Mouse (Mus musculus) thymus, postnatal 25 days (tissue): ENCODE data around the gene Lyzl6.
A peak's percentile ranks its signal among the peaks of the same experiment; 100 is the strongest.

ENCODE experiments used
- DNase-seq: peaks from one replicate; pipeline ENCODE4 v3.0.0; 2022

Gene Lyzl6

DNA sequence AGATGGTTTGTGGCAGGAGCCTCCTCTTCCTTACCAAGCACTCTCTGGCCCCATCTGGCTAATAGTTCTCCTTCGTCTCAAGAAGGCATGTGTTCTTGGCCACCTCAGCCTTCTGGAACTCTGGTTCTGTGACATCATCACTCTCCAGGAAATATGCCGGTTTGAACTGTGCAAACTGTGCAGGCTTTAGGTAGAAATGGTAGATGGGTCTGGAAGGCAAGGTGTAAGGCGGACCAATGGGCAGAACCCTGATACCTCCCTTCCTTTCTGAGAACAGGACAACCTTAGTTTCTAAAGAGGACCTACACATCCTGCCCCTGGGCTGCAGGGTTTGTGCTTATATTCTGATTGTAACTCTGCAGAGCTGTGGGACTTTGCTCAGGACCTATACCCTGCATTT is at the start of gene Lyzl6:
TSS of gene Lyzl6 (minus strand) at position 101 of the 400 bp plus-strand sequence.
- no peak for DNase-seq

DNA sequence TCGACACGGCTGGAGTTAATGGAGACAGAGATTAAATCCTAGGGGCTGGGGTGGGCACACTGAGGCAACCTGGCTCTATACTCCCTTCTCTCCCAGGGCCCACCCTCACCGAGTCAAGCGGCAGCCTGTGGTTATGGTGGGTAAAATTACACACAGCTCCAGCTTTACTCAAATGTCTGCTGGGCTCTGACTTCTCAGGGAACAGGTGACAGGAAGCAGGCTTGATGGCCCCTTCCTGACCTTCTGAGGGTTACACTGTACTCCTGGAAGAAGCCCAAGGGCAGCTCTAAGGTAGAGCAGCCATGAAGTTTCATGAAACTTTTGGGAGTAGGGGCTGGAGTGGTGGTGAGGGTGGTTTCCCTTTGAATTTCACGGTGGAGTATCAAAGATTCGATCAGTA is 48.0 kb upstream of the Lyzl6 start:
- DNase-seq, result no peak

DNA sequence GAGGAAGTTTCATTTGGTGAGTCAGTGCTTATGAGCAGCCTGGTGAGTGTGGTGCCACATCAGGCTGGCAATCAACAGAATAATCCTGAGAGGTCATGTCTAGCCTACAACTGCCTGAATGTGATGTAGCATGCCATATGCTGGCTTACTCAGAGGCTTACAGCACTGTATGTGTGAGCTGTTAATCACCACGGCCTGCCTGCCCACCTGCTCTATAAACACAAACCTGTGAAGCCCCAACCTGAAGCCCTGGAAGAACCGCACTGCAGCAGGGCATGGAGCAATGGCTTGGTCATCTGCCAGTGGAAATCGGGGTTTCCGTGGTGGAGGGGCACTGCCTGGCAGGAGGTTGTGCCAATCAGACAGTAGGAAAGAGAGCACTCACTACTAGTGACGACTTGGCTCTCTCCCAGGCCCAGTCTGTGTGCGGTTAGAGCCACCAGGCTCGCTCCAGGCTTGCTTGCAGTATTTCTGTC is 46.6 kb upstream of the Lyzl6 start:
- no peak for DNase-seq

DNA sequence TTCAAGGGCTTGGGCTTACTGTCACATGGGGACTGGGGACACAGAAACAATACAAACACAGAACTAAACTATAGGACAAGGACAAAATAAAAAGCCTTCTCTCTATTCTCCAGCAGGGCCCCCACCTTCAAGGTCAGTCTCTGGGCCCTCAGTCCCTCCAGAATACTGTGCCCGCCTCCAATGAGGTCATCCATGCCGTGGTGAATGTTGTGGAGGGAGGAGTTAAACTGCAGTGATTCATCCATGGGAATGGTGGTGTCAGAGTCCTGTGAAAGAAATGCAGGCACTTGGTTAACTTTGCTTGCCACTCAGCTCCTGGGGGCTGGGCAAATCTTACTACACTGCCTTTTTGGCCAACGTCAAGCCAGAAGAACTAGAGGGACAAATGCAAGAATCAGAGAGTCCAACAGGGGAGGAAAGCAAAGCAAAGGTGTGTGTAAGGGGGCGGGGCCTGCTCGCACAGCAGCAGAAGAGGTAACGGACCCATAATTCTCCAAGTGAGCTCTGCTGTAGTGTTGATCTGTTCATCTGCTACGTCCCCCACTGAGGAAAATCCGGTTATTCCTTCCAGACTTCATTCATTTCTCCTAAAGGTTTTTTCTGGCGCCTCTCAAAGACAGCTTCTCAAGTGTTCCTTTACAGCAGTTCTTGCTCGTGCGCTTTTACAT is 45.1 kb upstream of the Lyzl6 start:
- DNase-seq, result no peak

DNA sequence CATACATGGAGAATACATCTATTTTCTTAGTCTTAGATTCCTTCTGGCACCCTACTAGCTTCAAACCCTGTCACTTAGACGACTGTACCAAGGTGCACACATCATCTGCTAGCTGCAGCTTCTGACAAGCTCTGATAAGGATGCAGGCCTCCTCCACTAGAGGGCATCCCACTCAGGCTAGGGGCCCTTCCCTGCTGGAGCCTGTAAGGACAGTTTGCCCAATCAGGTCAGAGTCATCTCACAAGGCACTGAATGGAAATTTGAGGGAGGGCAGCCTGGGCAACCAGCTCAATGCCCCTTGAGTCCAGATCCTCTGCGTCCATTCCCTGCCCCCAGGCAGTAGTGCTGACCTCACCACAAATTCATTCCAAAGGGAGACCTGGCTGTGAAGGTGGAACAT is 38.4 kb upstream of the Lyzl6 start:
- DNase-seq, result peak; percentile 42

DNA sequence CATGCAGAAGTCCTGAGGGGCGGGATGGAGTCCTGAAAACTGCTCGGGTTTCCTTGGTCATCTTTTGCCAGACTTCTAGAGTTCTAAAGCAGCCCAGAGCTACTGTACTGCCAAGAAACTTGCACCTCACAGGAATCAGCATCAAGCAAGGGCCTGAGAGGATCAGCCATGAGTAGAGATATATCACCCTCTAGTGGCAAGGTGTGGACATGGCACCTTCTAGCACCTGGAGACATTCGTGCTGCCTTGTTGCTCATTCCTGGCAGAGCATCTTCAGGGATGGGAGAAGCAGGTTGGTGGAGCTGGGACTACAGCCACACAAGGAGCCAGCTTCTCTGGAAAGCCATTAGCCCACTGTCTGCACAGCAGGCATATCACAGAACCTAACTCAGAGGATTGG is 36.9 kb upstream of the Lyzl6 start:
- peak; percentile 53 for DNase-seq

DNA sequence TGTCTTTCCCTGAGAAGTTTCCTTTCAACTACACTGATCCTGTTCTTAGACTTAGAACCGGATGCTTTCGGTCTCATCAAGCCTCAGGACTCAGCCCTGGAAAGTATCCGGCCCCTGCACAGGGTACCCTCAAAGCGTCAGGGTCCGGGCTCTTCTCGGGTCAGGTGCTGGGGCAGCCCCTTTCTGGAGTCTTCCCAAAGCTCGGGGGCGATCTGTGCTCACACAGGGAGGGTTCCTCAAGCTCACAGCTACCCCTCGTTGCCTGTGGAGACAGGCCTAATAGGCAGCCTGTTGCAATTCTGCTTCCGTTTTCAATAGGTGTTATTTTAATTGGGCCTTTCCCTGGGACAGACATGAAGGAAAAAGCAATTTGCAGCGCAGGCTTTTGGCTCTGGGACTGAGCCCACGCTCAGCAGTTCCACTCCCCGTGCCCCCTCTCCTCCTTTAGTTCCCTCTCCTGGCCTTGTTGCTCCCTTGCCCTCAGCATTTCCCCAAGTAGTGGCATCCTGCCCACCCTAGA is 28.3 kb upstream of the Lyzl6 start:
- no peak for DNase-seq

DNA sequence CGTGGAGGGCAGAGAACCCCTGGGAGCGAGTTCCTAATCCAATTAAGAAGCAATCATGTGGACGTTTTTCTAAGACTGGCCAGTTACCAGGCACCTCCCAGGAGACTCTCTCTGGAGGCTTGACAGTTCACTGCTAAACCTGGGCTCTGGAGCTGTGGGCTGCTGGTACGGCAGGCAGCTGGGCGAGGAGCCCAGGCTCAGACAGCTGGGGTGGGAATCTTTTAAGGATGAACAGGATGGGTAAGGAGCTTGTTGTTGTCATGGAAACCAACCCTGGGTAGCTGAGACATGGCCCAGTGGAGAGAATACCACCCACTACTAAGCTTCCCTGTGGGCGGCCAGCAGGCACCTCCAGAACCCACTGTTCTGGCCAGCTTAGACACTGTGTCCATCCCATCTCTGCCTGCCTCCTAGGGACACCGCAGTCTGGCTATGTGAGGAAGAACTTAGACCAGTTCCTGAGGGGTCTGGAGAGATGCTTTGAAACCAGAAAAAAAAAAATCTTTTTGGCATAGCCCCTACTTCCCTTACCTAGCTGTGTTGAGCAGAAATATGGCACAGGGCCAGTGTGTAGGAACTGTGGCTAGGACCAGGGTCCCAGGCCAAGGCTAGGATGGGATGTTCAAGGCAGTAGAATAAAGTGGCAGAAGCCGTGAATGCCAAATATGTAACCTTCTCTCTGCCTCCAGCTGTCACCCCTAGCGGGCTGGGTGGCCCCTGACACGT is 27.7 kb upstream of the Lyzl6 start:
- DNase-seq, result no peak

DNA sequence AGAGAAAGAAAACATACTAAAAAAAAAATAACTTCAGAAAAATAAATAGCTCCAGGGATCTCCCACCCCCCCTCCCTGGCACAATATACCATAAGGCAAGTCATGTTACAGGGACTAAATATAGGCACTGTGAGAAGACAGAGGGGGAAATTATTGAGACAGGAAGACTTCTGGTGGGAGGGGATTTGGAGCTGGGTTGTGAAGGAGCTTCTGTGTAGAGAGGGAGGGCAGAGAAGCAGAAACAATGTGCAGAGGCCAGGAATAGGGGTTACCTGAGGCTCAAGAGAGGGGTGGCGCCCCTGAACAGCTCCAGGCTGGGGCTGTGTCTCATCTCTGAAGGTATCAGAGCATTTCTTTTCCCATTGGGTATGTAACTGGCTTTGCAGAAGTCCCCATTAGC is 27.0 kb upstream of the Lyzl6 start:
- no peak for DNase-seq

DNA sequence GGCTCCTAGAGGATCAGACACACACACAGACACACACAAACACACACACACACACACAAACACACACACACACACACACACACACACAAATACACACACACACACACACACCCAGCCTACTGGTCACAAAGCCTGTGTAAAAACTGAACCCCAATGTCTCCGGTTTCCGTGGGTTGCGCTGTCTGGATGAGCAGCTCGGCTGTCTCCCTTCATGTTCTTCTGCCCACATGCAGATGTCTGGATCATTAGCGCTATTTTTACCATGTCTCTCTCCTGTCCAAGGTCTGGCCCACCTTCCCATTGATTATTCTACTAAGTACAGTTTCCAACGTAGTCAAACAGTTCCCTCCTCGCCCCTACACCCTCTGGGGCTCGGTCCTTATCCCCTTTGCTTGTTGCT is 24.4 kb upstream of the Lyzl6 start:
- no peak for DNase-seq

DNA sequence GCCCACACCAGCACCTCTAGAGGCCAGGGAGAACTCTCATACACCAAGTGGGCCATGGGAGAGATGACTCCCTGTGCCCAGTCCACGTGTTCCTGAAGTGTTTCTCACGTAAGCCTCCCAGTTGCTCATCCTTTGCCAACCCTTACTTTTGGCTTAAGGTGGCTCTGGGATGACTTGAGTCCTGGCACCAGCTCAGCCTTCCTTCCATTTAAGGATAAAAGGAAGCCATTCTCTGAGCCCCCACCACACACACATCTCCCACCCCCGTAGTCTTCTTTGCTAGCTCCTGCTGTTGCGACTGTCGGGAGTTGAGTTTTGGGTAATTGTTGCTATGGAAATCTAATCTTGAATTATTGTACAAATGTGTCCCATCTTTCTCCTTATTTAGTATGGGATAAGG is 23.9 kb upstream of the Lyzl6 start:
- DNase-seq, result no peak

DNA sequence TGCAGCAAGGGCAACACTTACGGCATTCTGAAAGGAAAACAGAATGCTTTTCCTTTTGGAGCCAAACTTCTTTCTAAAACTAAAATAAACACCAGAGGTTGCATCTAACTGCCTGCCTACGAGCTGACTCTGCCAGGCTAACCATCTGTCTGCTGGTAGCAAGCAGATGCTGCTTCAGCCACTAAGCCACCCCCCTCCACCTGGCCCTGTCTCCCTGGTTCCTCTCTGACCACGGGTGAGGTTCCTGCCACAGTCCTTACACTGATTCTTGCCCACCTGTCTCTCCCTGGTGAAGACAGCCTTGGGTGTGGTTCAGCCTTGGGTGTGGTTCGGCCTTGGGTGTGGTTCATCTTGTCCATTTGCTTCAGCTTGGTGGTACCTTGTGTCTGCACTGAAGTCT is 23.2 kb upstream of the Lyzl6 start:
- no peak for DNase-seq

DNA sequence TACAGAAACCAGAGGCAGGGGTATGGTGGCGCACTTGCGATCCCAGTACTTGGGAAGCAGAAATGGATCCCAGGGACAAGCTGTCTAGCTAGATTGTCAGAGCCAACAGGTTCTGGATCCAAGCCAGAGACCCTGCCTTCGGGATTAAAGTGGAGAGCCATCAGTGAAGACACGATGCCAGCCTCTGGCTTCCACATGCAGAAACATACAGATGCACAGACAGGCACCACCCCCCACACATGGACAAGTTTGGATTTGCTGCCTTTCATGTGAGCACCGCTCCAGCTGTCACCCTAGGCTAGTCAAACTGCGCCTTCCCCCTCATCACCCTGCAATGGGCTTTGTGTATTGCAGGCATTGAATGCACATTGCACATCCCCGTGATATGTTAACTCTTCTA is 19.5 kb upstream of the Lyzl6 start:
- no peak for DNase-seq

DNA sequence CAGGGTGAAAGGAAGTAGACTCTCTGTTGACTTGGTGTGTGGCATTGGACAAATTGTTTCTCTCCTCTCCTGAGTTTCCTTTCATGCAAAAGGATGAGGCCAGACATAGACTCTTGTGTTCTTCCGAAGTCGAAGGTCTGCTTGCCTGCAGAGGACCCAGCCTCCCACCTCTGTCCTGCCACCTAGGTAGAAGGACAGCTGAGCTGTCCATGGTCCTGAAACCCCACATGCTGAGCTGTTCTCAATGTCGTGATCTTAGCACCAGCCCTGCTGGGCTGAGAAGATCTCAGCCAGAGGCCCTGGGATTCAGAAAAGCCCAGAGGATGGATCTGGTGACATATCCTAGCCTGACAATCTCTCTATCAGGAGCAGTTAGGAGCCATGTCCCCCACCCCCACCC is 17.8 kb upstream of the Lyzl6 start:
- peak; percentile 22 for DNase-seq

DNA sequence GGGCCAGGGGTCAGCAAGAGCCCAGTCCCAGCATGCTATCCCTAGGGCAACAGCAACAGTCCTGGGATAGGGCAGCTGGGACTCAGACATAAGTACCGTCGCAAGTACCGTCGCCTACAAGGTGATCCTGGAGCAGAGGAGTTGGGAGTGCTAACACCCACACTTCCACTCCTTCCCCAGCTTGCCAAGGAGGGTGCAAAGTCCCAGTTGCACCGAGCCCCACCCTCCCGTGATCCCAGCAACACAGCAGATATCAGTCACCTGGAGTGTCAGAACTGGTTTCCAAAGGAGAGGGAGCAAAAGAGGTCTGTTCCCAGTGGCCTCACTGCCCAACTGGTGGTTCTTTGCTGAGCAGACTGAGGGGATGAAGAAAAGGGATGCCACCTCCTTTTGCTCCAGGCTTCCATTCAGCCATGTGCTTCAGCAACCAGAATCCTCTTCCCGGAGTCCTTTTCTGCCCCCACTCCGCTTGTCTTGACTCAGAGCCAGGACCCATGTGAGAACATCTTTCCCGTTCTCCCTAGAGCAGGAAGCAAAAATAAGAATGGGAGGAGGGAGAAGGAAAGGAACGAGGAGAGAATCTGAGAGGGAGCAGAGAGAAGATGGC is 14.8 kb upstream of the Lyzl6 start:
- DNase-seq, result no peak

DNA sequence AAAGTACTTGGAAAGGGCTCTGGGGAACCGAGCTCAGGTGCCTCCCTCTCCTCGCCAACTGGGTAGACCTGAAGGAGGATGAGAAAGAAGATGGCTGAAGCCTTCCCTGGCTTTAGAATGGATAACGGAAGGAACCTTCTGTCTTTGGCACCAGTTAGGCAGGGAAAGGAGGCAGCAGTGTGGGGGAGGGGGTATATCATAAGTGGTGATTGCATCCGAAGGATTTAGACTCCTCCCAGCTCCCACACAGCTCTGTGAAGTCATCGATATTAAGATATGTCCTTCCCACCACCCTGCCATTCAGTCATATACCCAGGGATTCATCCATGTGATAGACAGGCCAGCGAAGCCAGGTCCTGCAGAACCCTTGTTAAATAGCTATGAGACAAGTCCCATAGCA is 12.7 kb upstream of the Lyzl6 start:
- DNase-seq, result no peak

DNA sequence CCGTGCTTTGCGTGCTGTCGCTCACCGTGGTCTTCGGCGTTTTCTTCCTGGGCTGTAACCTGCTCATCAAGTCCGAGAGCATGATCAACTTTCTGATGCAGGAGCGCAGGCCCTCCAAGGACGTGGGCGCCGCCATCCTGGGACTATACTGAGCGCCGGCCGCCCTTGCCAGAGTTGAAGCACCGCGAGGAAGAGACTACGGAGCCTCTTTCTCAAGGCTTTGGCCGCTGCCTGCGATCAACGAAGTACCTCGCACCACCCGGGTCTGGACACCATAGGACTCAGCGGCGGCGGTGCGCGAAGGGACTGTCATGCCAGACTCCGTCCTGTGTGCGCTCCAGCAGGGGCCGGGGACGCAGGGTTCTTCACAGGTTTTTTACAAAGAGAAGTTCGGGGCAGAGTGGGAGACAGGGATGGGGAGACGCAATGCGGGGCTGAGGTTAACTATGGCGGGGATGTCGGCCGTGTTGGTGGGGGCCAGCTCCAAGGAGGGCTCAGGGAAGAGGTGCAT is 11.3 kb upstream of the Lyzl6 start:
- DNase-seq, result no peak

DNA sequence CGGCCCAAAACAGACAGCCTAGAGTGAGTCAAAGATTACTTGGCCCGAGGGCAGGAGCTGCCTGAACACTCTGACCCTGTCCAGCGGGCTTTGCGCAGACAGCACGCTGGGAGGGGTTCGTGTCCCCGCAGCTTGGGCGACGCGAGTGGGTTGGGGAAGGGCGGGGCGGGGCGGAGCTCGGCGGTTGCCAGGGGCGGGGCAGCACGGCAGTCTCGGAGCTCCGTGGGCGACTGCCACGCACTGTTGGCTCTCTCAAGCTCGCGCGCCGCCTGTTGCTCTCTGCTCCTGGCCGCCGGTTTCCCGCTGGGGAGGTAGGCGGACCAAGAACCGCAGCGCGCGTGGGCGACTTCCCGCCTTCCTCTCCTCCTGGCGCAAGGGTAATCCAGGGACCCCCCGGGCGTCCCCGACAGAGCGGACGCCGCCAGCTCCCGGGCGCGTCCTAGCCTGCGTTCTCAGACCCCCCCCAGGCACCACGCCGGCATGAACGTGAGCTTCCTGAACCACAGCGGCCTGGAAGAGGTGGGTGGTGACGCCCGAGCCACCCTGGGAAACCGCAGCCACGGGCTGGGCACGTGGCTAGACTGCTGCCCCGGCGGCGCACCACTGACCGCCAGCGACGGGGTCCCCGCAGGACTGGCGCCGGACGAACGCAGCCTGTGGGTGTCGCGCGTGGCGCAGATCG is 10.8 kb upstream of the Lyzl6 start, which contains the start of gene Rprml:
TSS of gene Rprml (plus strand) at position 270 of the 682 bp plus-strand sequence.
- DNase-seq, result no peak

DNA sequence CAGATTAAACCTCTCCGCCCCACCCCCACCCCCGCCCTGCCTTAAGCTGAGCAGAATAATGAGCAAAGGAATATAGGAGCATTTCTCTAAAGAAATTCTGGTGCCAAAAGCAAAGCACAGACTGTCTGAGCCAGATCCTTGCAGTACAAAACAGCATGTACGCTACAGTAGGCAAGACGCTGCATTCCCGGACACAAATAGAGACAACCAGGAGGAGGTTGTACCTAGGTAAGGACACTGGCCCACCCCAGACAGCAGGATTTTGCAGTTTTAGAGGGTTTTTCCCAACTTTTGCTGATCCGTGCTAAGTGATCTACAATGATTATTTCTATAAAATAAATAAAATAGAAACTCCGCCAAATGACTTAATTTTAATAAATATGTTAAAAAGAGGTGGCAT is 10.0 kb upstream of the Lyzl6 start:
- DNase-seq, result no peak

DNA sequence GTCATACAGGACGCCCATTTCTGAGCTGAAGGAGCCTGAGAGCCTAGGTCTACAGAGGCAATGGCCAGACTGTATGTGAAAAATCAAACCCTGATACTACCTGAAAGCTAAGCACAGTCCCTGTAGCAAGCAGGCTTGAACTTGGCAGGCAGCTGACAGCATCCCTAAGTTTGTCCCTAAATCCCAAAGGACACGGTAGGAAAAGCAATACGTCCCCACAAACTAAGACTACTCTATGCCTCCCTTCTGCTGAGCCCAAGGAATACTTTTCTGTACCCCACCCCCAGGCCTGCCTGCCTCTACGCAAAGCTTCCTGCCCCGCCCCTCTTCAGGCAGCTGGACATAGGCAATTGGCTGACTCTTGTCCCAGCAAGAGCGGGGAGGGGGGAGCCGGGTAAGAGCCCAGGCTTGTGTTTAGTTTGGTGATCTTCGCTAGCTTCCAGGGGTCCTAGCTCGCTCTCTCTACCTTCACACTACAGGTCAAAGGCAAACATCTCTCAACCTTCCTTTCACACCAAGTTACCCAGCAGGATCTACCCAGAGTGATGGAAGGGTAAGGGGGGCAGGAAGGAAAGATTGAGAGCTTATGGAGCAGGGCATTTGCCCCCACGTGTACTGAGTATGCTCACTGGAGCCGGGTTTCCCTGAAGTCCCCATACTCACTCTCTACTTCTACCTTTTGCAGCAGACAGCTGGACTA is 9.4 kb upstream of the Lyzl6 start:
- no peak for DNase-seq

DNA sequence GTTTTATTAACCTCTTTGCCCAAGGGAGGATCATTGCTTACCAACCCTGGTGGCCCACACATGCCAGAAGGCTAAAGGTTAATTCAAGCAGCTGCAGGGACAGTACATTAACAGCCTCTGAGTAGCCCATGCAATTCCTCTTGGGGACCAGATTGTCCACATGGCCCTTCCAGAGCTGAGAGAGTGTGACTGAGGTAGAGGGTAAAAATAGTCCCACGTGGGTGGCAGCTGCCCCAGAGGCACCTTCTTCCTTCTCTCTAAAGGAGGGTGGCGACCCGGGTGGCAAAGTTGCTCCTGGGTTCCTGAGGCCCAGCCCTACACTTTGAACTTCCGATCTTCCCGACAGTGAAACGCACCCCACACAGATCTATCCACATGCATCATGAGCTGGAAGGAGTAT is 7.6 kb upstream of the Lyzl6 start:
- no peak for DNase-seq

DNA sequence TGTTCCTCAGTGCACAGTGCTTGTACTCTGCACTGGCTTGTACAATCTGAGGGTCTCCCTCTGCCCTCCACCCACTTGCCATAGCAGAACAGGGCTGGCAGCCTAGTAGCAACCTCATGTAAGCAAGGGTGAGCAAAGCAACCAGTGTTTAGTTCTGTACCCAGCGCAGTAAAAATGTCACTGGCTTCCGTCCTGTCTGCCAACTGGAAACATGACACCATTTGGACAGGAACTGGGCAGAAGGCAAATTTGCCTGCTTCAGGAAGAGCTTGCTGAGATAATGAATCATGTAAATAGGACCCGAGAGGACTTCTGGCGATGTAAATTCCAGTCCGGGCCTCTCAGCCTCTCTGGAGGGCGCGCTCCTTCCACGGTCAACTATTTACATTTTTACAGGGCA is 7.0 kb upstream of the Lyzl6 start:
- no peak for DNase-seq

DNA sequence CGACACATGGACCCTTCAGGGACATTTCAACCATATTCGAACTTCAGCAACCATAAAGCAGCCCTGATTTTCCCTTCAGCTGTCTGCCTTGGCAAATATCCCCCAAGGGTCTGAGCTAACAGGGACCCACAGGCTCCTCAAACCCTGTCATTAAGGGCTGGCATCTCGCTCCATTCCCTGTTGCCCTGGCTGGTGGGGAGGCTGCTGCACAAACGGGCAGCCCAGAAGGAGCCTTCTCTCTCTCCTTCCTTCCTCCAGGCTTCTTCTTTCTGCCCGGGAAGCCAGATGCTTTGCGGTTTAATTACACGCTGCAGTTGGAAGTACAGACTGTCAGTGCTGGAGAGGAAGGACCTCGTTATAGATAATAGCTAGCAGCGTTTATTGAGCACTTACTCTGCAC is 4.5 kb upstream of the Lyzl6 start:
- no peak for DNase-seq
